Mouse (Mus musculus): ENCODE measurements around the gene Abhd17c.

DNA sequence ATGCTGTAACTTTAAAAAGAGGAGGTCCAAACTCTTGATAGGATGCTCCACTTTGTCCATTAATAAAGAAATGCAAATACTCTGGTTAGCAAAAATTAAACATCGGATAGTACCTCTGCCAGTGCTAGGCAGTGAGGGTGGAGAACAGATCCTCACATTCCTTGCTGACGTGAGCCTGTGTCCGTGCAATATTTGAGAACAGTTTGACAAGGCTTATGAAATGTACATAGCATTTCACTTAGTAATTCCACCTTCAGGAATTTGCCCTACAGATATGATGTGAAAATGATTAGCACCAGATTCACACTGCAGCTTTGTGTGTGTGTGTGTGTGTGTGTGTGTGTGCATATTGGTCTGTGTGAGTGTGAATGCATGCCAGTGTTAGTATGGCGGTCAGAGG lies 60.9 kb downstream of the Abhd17c start:
- TF ChIP-seq CTCF (IDR thresholded peaks at IDR 0.05) (no peak), POLR2A (IDR thresholded peaks at IDR 0.05; ENCODE audit: insufficient read depth, low read depth, low read length) (no peak)
